Mouse (Mus musculus) layer of hippocampus, postnatal 36 days (tissue): ENCODE measurements around the gene Cacnb1. TPM values are rescaled to one million over a fixed set of nuclear protein-coding genes. Genes with fewer than 3 reads are reported as not detected.

Experiments used
- DNase-seq, 2 experiments: peaks; one replicate each; pipeline ENCODE4 v3.0.0; 2022
- total RNA-seq, 2 experiments: library from RNA; stranded (reverse); gene quantifications; 2 replicates each; pipeline ENCODE4 v1.2.3; 2021

The Cacnb1 gene
- total RNA-seq, 2 experiments from 2014 or later = 135 TPM

DNA sequence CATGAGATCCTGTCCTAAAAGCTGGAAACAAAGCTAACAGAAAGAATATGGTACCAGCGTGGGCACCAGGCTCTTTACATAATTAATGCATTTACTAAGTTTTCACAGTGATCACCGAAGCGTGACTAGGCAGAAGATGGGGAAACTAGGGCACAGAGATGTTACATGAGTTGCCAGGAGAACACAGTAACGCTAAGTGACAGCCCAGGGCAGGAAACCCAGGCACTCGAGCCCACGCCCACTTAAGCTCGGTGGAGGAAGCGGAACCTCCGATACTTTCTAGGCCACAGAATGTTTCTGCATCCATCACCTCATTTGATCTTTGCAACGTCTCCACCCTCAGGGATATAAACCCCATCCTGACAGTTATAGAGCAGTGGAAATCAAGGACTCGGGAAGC lies 14.7 kb downstream of the Cacnb1 start:
- no peak for DNase-seq

DNA sequence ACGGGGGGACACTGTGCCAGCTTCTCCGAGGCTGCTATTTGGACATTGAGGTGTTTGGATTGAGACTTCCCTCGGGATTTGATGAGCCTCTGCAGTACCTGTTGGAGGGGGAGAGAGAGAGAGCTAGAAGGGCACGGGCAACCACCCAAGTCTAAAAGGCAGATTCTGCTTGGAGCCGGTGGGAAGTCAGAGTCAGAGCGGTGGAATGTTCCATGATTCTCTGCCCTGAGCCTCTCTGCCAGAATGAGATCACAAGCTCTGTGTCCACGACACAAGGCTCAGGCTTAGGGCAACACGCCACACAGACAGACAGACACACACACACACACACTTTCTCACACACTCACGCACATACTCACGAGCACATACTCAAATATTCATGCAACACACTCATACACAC lies 17.1 kb downstream of the Cacnb1 start:
- DNase-seq = no peak

DNA sequence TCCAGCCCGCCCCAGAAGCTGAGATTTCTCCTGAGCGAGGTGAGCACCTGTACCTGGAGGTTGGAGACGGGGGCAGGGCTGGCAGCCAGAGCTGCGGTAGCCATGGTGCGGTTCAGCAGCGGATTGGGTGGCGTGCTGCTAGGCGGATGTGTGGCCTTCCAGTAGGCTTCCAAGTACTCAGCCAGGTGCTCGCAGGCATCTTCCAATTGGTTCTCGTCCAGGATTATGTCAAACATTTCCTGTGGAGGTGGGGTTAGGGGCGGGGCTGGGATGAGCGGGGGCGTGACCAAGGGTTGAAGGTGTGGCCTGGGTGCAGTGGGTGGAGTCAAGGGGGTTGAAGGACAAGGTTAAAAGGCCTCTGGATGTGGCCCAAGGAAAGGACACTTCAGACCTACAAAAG lies 17.8 kb downstream of the Cacnb1 start:
- no peak for DNase-seq

- DNase-seq = no peak
Measured at GRCm38 (mm10) chr11:98004161-98004560, 18.7 kb downstream of the Cacnb1 start.

- DNase-seq = no peak
Measured at GRCm38 (mm10) chr11:98003171-98003671, 19.6 kb downstream of the Cacnb1 start.

- no peak for DNase-seq
Measured at GRCm38 (mm10) chr11:98002627-98003026, 20.2 kb downstream of the Cacnb1 start.

DNA sequence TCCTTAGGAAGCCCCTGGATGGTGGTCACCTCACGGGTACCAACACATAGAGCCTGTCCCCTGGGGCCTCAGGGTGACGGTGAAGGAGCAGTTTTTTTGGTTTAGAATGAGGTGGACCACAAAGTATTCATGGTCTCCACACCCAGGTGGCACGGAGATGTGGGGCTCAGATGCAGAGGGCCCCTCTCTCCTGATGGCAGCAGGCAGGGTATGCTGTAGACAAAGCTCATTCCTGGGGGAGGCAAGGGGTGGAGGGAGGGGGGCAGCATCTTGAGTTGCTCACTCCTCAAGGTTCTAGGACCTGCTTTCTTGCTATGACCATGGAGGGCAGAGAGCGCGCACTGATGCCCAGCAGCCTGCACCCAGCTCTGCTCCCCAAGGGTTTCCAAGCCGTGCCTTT lies 20.8 kb downstream of the Cacnb1 start:
- DNase-seq = no peak

DNA sequence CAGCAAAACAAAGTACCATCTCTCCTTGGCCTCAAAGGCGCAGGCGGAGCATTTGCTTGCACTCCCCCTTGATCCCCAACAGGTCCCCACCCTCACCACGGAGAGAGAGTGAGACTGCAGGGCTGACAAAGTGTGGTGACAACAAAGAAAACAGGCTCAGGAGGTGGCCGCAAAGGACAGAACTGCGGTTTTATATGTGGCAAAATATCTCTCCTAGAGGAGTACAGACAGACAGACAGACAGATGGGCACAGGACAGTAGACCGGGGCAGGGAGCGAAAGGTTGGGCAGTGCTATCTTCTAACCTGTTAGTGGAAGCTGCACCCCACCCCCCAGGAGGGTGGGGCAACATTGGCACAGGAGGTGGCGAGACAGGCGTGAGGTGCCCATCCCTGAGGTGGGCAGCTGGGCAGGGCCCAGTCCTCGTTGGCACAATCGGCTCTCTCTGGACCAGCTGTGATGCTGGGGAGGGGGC lies 21.4 kb downstream of the Cacnb1 start:
- DNase-seq = no peak

- DNase-seq = no peak
Measured at GRCm38 (mm10) chr11:98000378-98001140, 22.3 kb downstream of the Cacnb1 start.

DNA sequence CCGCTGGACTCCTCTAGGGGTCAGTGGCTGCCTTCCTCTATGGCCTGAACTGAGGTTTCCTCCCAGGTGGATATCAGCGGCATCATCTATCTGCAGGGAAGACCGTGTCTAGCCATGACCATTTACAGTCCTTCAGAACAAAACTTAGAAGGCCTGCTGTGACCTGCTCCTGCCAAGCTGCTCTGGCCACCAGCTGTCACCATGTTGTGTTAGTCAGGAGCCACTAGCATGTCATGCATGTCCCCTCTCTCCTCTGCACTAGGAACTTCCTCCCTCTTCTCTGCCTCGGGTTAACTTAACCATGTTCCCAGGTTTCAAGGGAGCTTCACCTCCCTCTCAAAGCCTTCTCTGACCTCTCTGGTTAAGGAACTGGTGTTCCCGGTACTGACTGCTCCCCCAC lies 23.1 kb downstream of the Cacnb1 start:
- DNase-seq = no peak

- DNase-seq = no peak
Measured at GRCm38 (mm10) chr11:97998898-97999608, 23.8 kb downstream of the Cacnb1 start.

GRCm38 (mm10) chr11:97998074-97998793 lies 24.6 kb downstream of the Cacnb1 start:
- no peak for DNase-seq

DNA sequence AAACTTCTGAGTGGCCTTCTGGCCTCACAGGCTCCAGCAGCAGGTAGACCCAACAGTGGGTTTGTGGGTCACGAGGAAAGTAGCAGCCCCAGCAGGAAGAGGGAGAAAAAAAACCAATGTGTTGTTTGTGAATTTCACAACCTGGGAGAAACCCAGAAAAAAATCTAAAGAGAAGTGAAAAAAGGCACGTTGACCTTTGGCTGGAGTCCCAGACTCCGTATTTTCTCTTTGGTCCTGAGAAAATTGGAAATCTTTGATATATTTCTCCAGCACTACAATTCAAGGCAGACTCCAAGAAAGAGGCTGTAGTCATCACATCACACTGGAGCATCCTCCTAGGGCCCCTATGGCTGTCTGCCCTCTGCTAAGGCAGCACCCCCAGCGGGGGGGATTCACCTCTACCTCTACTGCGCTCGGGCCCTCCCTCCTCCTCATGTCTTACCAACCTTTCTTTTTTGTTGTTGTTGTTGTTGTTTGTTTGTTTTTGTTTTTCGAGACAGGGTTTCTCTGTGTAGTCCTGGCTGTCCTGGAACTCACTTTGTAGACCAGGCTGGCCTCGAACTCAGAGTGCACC lies 25.4 kb downstream of the Cacnb1 start:
- no peak for DNase-seq

DNA sequence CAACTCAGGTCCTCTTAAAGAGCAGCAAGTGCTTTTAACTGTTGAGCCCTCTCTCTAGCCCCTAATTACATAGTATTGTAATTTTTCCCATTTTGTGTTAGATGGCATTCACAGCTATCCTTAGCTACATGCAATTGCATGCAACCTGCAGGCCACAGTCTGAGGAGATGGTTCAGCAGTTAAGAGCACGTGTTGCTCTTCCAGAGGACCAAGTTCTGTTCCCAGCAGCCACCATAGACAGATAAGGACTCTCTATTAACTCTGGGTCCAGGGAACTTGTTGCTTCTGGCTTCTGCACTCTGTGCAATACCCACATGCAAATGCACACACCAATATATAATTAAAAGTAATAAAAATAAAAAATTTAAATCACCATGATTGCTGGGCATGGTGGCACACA lies 26.1 kb downstream of the Cacnb1 start:
- DNase-seq = no peak

- no peak for DNase-seq
Measured at GRCm38 (mm10) chr11:97995564-97996288, 27.1 kb downstream of the Cacnb1 start, which contains the start of gene Arl5c. Gene Arl5c (minus strand): TSS chr11:97996181.

GRCm38 (mm10) chr11:97994539-97995100 lies 28.2 kb downstream of the Cacnb1 start:
- peak in 1 of 2 experiments; percentile 69 for DNase-seq

DNA sequence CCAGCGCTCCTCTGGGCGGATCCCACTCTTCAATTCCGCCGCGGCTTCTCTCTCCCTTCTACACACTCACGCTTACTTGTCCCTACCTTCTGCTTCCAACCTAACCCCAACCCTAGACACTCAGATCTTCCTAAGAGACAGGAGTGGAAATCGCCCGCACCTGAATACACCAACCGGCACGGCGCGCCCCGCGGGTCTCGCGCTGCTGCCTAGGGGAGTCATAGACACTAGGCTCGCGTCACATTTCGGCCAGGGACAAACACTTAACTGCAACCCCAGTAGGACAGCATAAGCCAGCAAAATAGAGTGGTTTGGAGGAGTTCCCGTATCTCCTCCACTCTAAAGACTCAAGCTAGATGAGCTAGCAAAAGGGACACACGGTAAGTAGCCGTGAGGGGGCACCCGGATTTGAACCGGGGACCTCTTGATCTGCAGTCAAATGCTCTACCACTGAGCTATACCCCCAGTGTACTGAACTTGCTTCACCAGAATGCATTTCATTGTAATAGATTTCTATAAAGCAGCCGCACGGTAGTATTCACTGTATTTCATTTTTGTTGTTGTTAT lies 34.2 kb downstream of the Cacnb1 start:
- peak; percentile 86 to 89 for DNase-seq

GRCm38 (mm10) chr11:97987551-97988526 lies 35.0 kb downstream of the Cacnb1 start:
- peak; percentile 95 to 97 for DNase-seq

DNA sequence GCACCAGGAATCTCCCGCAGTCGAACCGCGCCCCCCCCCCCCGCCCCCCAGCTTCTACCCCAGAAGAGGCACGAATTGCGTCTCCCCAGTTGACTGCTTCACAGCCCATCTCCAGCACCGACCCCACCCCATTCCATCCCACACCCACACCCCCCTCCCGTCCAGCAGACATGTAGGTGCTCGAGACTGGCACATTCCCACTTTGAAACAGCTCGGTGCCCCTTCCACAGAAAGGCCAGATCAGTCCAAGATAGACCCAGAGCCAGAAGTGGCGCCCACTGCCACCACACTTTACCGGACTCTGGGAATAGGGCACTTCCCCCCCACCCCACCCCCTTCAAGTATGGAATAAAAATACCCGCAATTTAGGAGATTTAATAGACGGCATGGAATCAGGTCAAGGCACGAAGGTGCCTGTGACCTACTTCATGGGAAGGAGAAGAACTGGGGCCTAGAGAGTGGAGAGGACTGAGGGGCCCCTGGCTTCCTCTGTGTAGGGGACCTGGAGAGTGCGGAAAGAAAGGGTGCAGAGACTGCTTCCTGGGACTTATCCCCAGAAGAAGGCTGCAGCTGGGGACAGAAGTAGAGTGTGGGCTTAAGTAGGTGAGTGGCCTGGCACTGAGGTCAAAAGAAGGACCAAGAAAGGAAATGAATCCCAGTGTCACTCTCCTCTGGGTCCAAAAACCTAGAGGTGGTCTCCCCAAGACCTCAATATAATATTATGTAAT lies 35.9 kb downstream of the Cacnb1 start:
- DNase-seq = no peak
